Mouse (Mus musculus) yolk sac, embryonic 10.5 days (tissue): Measurements from ENCODE around the gene Mcl1.
"Not testable (repeated sequence)": the region's sequence is repeated elsewhere in the genome, so short reads cannot be mapped to it uniquely, and the experiment has no call there.

Experiments used
- DNase-seq: peaks from one replicate; pipeline ENCODE4 v3.0.0-alpha.2; 2017; ENCODE audit warnings: low spot score

Mcl1 gene

DNA sequence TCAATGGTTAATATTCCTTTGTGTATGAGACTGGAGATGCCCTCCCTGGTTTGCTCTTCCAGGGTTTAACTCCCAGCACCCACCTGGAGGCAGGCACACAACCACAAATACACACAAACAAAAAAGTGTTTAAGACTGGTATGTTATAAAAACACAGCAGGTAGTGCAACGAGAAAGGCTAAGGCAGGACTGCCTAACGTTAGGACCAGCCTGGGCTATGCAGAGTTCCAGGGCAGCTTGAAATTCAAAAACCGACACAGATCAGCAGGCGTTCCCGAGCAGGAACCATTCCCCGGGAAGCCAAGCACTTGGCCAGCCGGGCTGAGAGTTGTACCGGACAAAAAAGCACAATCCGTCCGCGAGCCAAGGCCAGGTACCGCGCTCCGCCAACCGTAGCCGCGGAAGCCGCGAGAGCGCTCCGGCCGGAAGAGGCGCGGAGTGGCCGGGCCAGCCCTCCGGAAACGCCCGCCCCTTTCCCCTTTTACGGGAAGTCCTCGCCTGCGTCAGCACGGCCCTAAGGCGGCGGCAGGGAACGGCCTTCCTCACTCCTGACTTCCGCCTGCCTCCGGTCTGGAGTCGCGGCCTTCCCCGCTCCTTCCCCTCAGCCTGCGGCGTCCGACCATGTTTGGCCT is at the start of gene Mcl1:
Mcl1 (plus strand) TSS at position 553 of the 632 bp plus-strand sequence.
- DNase-seq: peak; percentile 95

DNA sequence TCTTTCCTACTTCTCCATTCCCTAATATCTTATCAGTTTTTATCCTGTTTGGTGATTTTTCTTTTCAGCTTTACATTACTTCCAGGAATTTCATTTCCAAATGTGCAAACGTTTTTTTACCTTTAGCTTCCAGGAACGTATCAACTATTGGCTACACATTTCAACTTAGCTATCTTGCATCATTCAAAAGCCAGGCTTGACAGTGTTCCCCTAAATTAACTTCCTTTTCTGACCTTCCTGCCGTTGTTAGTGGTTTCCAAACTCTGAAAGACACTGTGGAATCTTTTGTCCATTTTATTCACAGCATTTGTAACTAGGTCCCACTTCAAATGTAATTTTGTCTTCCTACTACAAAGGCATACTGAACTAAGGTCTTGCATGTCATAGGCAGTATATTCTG is 49.4 kb upstream of the Mcl1 start:
- DNase-seq: no peak

DNA sequence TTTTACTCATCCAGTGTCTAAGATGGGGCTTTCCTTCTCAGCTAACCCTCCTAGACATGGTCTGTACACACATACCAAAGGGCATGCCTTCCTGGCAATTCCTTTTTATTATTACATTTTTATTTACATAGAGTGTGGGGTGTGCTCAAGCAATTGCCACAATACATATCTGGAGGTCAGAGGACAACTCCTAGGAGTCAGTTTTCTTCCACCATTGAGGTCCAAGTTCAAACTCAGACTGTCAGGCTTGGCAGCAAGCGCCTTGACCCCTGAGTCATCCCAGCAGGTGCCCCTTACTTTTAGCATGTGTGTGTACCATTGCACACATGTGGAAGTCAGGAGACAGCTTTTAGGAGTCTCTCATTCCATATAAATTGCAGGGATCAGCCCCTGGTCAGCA is 44.6 kb upstream of the Mcl1 start:
- no peak for DNase-seq

DNA sequence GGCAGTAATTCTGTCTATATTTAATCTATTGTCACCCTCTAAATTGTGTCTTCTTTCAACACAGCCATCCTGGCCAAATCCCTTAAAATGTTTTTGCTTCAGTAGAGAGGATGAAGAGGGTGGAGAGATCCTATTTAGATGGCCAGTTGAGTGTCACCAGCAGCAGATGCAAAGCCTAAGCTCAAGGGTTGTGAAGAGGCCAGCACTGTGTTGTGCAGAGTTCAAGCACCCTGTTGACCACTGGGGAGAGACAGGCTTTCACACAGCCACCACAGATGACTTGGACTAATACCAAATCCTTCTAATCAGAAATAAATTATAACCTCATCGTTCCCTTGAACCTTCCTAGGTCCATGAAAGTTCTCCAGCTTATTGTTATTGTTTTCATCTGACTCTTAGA is 40.1 kb upstream of the Mcl1 start:
- no peak for DNase-seq

DNA sequence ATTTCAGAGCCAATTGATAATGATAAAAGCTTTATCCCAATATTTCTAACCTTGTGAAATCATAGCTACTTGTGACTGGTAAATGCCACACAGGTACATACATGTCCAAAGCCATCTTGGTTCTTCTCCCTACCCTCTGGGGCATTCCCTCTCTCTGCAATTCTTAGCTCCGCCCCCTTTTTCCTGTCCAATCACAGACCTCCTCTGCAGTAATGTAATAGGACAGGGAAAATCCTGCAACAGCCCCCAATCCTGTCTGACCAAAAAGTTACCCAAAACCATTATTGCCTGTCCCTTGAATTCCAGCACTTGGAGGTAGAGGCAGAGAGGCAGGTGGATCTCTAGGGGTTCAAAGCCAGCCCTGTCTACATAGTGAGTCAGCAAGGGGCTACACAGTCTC is 37.3 kb upstream of the Mcl1 start:
- DNase-seq: no peak

DNA sequence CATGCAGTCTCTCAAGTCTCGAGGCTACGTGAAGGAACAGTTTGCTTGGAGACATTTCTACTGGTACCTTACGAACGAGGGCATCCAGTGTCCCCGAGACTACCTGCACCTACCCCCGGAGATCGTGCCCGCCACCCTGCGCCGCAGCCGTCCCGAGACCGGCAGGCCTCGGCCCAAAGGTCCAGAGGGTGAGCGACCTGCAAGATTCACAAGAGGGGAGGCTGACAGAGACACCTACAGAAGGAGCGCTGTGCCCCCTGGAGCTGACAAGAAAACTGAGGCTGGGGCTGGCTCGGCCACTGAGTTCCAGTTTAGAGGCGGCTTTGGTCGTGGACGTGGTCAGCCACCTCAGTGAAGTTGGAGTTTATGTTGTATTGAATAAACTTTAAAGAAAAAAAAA is 36.2 kb upstream of the Mcl1 start:
- DNase-seq: not testable (repeated sequence)

DNA sequence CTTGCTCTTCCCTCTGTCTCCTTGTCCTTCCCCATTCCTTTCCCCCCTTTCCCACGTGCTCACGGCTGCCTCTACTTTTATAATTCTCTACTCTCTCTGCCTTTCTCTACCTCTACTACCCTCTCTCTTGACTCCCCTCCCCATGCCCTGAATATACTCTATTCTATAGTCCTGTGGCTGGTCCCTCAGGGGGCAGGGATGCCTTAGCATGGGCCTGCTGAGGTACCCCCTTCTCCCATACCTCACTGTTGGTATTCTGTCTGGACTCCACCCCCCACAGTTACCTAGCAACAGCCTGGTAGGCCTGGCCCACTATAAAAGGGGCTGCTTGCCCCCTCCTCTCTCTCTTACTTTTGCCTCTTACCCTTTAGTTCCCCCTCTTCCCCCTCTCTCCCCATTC is 35.0 kb upstream of the Mcl1 start:
- no peak for DNase-seq

DNA sequence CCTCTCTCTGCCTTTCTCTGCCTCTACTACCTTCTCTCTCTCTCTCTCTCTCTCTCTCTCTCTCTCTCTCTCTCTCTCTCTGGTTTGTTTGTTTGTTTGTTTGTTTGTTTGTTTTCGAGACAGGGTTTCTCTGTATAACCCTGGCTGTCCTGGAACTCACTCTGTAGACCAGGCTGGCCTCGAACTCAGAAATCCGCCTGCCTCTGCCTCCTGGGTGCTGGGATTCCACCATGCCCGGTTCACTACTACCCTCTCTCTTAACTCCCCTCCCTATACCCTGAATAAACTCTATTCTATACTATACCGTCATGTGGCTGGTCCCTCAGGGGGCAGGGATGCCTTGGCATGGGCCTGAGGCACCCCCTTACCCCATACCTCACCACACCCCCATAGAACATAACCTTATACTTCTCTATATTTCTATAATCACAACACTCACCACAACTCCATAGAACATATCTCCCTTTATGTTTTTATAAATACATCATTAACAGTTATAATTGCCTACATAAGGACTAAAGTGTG is 34.5 kb upstream of the Mcl1 start:
- not testable (repeated sequence) for DNase-seq

DNA sequence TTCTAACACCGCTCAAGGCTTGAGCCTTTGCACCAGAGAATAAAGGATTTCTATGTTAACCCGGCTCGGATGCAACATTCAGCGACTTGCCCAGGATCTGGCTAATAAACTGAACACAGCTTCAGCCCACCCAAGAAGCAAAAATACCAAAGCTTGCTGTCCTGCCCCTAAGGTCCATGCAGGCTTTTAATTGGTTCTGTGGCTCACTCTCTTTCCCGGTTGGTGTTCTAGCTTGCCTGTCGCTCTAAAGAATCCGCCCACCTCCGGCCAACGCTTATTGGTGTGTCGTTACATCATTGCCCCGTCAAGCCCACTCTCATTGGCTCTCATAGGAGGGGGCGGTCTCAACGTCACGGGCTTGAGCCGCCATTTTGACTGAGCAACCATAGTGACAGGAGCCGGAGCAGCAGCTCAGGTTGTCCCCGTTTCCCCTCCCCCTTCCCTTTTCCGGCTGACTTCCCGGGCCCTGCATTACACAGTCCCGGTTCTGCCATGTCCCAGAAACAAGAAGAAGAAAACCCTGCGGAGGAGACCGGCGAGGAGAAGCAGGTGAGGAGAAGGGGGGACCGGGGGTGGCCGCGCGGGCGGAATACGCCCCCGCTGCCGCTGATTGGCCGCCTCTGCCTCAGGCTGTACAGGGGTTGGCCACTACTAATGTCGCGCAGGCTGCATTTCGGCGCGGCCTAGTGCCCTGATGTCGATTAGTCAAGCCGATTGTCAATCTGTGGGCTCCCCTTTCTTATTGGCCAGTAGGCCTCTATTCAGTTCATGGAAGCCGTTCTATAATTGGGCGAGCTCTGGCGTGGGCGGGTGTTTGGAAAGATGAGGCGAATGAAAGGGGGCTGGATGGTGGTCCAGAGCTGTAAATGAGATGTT is 33.7 kb upstream of the Mcl1 start, which contains the start of gene Ensa:
Ensa (plus strand) TSS at position 366 of the 876 bp plus-strand sequence.
- peak; percentile 99 for DNase-seq

DNA sequence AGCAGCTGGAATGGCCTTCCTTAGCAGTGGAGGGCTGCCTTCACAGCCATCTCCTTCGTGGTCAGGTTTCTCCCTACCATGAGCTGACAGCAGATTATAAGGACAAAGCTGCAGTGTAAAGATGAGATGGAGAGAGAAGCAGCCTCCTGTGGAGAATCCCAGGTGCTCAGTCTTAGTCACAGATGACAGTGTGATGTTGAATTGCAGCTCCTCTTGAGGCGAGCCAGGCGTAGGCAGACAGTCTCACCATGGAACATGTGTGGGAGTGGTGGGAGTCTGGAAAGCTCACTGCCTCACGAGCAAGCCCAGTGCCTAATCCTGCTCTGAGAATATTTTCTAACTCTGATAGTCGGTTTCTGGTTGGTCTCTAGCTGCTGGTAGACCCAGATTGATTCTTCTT is 30.8 kb upstream of the Mcl1 start:
- no peak for DNase-seq

DNA sequence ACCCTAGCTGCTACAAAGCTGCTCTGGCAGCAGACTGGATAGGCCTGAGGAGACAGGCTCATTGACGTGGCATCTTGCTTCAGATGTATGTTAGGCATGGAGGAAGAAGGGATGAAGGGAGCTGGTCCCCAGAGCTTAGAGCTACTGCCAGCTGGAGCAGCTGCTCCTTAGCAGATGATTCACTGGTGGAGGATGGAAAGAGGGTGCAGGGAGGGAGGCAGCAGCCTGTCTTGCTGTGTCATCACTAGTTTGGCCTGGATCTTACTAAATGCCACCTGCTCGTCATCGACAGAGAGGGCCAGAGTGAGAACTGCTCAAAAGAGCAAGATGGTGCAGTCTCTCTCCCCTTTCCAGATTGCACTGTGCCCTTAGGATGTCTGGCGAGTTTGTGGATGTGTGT is 28.8 kb upstream of the Mcl1 start:
- no peak for DNase-seq

DNA sequence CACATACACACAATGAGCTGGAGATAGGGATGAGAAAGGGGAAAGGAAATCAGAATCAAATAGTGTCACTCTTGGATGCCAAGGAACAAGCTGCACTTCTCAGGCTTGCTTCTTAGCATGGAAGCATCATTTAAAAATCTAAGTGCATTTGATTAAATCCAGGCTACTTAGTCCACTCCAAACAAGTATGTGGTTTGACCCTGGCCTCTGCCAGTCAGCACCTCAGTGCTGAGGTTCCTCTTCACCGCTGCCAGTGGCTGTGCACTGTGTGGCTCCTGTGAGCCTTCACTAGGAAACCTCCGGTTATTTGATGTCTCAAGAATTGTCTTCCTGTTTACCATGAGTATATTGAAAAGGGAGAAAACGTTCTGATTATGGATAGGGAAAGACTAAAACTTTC is 27.7 kb upstream of the Mcl1 start:
- no peak for DNase-seq

DNA sequence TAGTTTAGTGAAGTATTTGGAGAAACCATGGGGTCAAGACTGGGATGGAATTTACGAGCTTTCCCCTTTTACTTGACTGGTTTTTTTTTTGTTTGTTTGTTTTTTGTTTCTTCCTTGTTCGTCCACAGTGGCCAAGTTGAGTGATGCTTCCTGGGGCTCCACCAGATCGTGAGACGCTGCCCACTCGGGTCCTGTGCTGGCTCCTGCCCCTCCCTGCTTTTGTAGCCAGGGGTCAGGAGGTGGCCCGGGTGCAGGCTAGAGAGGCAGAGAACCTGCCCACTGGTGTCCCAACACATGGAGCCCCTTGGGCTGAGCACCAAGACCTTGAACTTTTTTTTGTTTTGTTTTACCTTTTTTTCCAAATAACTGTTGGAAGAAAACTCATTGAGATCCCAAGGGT is 27.3 kb upstream of the Mcl1 start:
- DNase-seq: no peak

DNA sequence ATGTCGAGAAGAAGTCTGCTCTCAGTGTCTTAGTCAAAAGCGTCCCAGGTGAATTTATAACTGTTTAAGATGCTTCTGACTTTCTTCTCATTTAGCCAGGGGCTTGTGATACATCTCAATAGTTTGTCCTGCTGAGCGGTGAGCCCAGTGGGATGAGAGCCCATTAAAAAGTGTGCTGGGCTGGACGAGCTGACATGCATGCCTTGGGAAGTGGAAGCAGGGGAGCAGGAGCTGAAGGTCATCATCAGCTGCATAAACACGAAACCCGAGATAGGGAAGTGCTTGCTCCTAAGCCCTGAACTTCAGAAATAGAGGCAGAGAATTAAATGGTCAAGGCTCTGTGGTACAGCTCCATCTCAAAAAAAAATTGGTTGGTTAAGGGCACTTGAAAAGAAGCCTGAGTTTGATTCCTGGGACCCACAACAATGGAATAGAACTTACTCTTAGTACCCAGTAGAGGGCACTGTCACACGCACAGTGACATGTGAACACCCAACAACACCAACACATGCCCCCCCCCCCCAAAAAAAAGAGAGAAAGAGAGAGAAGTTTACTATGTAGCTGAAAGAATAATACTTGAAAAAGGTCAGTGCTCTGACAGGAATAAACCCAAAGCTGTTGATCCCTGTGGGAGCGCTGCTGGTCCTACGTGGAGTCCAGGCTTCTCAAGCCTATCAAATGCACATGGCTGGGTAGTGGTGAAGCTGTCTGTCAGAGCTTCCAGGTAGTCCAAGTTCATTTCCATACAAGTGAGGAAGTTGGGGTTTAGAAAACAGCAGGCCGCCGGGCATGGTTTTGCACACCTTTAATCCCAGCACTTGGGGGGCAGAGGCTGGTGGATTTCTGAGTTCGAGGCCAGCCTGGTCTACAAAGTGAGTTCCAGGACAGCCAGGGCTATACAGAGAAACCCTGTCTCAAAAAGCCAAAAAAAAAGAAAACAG is 25.7 kb upstream of the Mcl1 start:
- DNase-seq: no peak

DNA sequence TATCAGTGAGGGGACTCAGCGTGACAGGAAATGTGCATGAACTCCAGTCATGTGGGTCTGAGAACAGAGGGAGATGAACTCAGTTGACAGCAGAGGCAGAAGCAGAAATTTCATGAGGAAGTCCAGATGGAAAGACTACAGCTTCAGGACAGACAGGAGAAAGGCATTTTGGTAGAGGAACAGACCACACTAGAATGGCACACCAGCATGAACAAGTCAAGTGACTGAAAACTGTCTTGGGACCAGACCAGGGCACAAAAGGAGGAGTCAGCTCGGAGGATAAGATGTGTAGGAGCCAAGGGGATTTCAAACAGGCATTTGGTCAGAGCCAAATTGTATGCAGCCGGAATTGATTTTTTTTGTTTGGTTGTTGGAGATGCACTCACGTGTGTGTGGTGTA is 23.0 kb upstream of the Mcl1 start:
- no peak for DNase-seq

DNA sequence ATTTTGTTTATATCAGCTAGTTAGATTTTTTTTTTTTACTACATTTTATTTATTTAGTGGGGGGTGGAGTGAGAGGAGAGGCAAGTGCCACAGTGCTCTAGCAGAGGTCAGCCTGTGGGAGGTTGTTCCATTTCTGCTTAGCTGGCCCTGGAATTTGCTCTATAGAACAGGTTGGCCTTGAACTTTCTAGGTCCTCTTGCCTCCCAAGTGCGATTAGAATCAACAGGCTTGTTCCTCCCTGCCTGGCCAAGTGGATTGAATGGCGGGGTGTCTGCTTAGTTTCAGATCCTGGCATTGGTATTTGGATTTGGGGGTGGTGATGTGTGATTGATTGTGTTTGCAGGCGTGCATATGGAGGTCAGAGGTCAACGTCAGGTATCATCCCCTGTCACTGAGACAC is 22.5 kb upstream of the Mcl1 start:
- no peak for DNase-seq

DNA sequence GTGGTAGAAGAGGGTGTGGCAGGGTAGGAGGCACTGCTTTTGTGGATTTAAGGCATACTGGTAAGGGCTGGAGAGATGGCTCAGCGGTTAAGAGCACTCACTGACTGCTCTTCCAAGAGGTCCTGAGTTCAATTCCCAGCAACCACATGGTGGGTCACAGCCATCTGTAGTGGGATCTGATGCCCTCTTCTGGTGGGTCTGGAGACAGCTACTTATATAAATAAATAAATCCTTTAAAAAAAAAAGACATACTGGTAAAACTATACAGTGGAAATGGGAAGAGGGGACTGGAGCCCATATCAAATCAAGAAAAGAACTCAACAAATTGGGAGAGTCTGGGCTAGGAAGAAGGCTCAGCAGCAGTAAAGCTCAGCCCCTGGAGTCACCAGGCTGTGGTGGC is 18.9 kb upstream of the Mcl1 start:
- DNase-seq: no peak

DNA sequence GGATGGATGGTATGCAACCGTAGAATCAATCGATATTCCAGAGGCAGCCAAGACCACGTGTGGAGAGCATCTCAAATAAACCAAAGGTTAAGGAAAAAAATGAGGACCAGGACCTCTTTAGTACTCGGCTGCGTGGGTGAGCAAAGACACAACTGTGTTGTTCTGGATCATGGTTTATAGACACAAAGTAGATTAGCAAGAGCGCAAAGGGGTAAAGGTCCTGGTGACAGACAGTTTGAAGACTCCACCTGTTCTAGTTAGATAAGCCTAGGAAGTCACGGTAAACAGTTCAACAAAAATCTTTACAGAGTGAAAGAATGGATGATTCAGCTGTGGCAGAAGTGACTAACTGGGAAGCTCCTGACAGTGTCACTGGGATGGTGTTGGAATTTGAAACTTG is 15.5 kb upstream of the Mcl1 start:
- peak; percentile 55 for DNase-seq

DNA sequence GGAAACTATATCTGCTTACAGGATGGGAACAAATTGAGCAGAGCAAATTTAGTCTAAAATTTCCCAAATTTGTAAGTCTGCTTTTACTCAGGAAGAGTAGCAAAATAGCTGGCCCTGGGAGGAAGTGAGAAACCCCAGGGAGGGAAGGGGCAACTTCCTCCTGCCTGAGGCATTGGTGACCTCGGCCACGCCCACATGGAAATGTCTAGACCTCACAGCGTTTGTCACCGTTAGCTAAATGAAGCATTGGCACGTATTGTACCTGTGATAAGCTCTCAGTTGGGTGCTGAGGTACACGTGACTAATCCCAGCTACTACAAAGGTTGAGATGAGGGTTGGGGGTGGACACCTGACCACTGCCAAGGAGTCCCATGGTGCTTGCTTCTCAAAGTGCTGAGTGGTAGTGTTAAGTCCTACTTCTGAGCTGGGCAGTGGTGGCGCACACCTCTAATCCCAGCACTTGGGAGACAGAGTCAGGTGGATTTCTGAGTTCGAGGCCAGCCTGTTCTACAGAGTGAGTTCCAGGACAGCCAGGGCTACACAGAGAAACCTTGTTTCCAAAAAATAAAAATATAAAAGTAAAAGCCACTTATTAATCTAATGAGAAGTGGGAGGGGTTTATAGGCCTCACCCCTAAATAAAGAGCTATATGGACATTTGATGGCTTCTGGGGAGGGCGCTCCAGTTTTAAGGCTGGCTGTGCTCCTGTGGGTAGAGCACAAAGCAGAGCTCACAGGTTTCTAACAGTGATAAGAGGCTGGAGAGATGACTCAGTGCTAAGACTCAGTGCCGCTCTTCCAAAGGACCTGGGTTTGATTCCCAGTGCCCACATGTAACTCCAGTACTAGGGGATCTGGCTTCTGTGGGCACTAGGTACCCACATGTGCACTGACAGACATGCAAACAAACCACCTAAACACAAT is 13.0 kb upstream of the Mcl1 start:
- no peak for DNase-seq

DNA sequence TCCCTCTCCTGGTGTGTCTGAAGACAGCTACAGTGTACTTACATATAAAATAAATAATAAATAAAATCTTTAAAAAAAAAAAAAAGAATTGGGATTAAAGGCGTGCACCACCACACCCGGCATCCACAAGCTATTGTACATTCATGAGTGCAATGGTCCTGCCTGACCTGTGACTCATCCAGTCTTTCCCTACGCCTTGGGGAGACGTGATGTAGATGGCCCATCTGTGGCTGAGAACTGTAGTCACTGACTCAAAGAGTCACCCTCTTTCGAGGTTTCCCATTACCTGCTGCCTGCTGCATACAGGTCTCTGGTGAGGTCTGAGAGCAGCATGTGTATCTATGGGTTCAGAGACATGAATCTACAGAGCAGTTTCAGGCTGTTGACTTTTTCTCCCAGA is 10.6 kb upstream of the Mcl1 start:
- DNase-seq: no peak
